Mouse (Mus musculus): Measurements from ENCODE around the gene Gm8857. TPM values are rescaled to one million over a fixed set of nuclear protein-coding genes. Genes with fewer than 3 reads are reported as not detected.
"Not testable (repeated sequence)": the region's sequence is repeated elsewhere in the genome, so short reads cannot be mapped to it uniquely, and the experiment has no call there.

Gene Gm8857
- not detected in 2 replicates for polyA plus RNA-seq (2012; rRNA removed)

GRCm38 (mm10) chr5:10947505-10947904 lies at the start of gene Gm8857, which contains the start of gene Gm8871:
Gene Gm8857 (plus strand): TSS chr5:10947807.
Gene Gm8871 (plus strand): TSS chr5:10947805.
- not testable (repeated sequence) for DNase-seq (ENCODE audit: low read depth)

GRCm38 (mm10) chr5:10953512-10953911 lies 5.9 kb downstream of the Gm8857 start:
- DNase-seq (ENCODE audit: low read depth) = not testable (repeated sequence)

GRCm38 (mm10) chr5:10958057-10958456 lies 10.4 kb downstream of the Gm8857 start:
- DNase-seq (ENCODE audit: low read depth) = not testable (repeated sequence)

Other genes with a start within 250 kb of the Gm8857 start
- gene Gm8871, start within 50 bp of the Gm8857 start, polyA plus RNA-seq (2012; rRNA removed) = not detected in 2 replicates
- not detected in 2 replicates for gene Gm8879, start 179.8 kb downstream of the Gm8857 start, polyA plus RNA-seq (2012; rRNA removed)
- gene Gm5861, start 235.3 kb downstream of the Gm8857 start, polyA plus RNA-seq (2012; rRNA removed) = not detected in 2 replicates

Data from gonadal fat pad, adult 2 months (tissue).